Mouse (Mus musculus) retina, postnatal 7 days (tissue): ENCODE measurements around the gene Pcsk2.

ENCODE experiments used
- DNase-seq: peaks from one replicate; pipeline ENCODE4 v3.0.0-alpha.2; 2012; ENCODE audit warnings: low read depth, low spot score

Pcsk2 gene

GRCm38 (mm10) chr2:143545758-143546246 lies at the start of gene Pcsk2:
Pcsk2 (plus strand) TSS chr2:143546156.
- DNase-seq = peak; percentile 79

- DNase-seq = no peak
These were observed 45.1 kb upstream of the Pcsk2 start for GRCm38 (mm10) chr2:143500845-143501244.

DNA sequence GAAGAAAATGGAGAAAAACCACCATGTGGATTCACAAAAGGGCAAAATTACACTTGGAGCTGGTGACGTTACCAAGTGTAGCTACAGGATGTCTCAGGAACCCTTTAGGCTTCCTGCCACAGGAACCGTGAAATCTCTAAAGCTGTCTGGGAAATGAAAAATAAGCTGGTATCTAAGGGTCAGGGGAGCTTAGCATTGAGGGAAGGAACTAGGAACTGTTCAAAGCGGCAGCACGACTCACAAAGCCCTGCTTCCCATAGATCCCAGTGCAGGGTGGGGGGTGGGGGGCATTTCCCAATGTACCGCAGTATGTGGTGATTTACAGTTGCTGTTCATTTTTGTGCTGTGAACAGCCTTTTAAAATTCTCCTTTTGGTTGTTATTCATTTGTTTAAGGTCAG lies 44.2 kb upstream of the Pcsk2 start:
- no peak for DNase-seq

- DNase-seq = no peak
These were observed 43.8 kb upstream of the Pcsk2 start for GRCm38 (mm10) chr2:143502203-143502602.

GRCm38 (mm10) chr2:143536485-143536884 lies 9.5 kb upstream of the Pcsk2 start:
- DNase-seq = no peak

- no peak for DNase-seq
These were observed 631 bp upstream of the Pcsk2 start for GRCm38 (mm10) chr2:143545299-143545751.

DNA sequence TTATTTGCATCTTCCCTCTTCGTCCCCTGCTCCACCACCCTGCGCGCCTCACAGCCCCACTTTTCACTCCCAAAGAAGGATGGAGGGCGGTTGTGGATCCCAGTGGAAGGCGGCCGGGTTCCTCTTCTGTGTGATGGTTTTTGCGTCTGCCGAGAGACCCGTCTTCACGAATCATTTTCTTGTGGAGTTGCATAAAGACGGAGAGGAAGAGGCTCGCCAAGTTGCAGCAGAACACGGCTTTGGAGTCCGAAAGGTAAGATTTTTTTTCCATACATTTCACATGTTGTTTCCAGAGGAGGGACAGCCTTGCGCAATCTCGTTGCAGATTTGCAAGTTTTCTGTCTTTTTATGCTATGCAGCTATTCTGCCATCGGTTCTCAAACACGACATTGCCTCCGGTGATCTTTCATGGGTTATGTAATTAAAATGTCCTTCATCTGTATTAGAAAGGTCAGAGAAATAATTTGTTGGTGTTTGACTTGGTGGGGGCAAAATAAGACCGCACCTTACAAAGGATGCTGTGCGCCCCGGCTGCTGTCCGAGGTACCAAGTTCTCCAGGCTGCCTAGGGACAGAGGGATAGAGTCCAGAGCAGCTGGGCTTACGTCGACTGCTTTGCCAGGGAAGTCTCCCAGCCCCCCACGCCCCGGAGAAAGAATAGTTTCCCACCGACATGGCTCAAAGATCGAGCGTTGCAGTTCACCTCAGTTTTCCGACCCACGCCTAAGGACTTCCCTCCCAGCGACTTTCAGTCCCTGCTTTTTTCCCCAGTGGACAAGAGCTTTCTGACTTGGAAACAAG lies 656 bp downstream of the Pcsk2 start:
- DNase-seq = no peak

DNA sequence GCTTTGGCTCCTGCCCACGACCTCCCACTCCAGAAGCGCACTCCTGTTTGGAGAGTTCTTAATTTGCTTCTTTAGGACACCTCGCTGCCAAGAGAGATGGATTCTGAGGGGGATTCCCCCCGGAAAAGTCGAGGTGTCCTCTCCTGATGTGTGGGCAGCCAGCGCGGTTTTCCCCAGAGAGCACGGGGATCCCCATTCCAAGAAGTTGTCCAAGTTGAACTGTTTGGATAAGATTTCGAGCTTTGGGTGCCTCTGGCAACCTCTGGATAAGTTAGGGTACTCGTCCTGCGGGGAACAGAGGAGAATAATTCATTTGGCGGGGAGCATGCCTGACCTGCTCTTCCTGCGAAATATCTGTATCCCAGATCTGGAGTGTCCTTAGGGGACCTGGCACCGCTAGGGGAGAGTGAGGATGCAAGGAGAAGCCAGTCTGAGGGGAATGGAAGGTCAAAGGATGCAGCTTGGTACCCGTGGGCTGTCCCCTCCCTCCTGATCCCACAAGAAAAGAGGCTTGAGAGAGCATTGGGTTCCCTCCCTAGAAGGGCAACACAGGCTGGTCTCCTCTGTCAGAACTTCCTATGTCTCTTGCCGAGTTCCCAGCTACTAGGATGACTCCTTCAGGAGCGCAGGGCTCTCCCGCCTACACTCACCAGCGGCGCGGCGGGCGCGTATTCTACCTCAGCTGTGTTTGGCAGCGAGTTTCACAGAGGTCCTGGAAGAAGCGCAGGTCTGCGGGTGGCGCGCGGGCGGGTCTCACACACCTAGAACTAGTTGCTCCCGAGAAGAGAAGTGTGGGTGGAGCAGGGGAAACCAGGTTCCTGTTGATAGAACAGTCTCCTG lies 1.5 kb downstream of the Pcsk2 start:
- no peak for DNase-seq

DNA sequence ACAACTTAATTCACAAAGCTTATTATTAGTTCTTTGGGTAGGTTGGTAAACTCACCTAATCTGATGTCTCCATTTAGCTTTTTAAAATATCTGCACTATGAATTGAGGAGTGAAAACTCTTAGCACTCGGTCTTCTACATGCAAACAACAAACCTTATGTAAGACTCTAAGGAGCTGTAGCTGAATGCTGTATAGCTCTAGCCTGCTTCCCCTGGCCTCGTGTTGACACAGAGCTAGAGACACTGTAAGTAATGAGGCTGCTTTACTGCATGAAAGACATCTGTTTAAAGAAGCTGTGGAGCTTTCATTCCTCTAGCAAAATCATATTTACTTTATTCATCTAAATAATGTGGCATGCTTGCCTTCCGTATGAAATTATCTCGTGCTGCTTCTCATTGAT lies 14.4 kb downstream of the Pcsk2 start:
- DNase-seq = no peak

GRCm38 (mm10) chr2:143565062-143565461 lies 19.1 kb downstream of the Pcsk2 start:
- no peak for DNase-seq

DNA sequence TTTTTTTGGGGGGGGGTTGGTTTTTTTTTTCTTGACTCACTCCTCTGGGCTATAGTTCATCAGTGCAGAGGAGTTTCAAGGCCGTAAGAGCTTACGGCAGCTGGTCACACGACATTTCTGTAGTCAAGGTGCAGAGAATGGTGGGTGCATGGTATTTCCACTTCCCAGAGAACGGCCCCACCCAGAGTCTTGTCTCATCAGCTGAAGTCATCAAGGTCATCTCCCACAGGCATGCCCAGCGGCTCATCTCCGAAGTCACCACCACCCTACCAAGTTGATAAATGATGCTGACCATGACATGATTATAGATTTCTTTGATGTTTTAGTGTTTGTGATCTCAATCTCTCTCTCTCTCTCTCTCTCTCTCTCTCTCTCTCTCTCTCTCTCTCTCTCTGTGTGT lies 20.0 kb downstream of the Pcsk2 start:
- no peak for DNase-seq

DNA sequence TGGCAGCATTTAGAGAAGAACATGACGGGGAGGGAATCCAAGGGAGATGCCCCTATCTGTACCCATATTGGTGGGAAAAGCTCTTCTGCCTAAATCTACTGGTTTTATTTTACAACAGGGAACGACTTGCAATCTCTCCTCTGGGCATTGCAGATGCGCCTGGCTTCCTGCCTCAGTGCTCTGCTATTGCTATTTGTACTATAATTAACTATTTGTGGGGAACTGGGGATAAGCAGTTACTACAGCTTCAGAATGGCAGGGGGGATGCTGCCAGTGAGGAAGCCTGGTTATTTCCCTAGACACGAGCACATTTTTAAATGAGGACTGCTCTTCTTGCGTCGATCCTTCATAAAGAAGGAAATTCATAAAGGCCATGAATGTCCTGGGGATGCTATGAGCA lies 39.4 kb downstream of the Pcsk2 start:
- DNase-seq = no peak

DNA sequence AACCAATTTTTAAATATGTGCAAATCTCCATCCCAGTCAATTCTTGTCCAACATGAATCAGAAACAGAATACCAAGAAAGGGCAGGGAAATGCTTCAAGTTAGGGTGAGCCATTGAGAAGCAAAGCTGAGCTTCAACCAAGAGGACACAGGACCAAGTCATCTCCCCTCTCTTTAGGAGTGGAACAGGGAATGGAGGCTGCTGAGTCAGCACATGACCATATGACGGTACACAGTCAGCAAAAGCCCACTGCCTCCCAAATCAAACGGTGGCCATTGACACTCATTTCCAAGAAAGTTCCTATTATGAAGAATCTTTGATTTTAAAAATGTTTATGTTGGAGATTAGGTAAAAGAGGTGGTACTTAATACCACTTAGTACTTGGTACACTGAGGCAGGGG lies 44.4 kb downstream of the Pcsk2 start:
- DNase-seq = no peak

DNA sequence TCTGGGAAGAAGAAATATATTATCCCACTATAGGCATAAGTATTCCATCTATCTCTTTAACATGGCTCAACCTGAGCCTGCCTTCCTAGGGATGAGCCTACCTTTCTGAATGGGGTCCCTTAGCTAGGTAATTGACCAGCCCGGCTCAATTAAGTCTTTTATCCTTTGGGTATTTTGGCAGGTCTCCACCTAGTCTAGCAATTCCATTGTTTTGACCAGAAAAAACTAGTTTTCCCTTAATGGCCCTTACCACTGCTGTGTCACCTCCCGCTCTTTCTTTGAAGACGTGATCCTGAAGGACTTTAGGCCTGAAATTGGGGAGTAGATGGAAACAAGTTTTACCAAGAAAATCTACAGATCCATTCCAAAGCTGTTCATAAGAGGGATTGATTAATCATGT lies 57.1 kb downstream of the Pcsk2 start:
- no peak for DNase-seq

DNA sequence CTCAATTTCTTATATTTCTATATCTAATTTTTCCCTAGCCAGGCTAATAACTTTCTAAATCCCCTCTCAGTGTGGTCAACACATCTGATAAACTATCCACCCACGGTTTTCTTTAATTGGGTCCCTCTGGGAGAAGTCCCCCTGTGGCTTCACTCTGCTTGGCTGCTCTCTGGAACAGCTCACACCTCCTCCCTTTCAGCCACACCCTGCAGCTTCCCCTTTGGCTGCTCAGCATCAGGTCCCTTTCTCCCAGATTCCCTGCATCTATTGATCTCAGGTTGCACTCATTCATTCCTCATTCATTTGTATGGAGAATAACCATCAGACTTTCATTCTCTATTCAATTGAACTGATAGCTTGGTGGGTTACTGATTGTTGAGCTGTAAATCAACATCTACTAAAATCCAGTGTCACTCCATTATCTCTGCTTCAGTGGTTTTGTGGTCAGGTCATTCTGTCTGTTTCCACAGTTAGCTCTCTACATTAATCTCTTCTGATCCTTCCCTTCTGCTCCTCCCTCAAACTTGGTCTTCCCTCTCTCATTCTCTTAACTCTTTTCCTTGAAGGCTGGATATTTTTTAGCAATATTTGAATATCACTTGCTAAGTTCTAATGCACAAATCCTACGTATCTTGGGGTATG lies 58.0 kb downstream of the Pcsk2 start:
- no peak for DNase-seq

DNA sequence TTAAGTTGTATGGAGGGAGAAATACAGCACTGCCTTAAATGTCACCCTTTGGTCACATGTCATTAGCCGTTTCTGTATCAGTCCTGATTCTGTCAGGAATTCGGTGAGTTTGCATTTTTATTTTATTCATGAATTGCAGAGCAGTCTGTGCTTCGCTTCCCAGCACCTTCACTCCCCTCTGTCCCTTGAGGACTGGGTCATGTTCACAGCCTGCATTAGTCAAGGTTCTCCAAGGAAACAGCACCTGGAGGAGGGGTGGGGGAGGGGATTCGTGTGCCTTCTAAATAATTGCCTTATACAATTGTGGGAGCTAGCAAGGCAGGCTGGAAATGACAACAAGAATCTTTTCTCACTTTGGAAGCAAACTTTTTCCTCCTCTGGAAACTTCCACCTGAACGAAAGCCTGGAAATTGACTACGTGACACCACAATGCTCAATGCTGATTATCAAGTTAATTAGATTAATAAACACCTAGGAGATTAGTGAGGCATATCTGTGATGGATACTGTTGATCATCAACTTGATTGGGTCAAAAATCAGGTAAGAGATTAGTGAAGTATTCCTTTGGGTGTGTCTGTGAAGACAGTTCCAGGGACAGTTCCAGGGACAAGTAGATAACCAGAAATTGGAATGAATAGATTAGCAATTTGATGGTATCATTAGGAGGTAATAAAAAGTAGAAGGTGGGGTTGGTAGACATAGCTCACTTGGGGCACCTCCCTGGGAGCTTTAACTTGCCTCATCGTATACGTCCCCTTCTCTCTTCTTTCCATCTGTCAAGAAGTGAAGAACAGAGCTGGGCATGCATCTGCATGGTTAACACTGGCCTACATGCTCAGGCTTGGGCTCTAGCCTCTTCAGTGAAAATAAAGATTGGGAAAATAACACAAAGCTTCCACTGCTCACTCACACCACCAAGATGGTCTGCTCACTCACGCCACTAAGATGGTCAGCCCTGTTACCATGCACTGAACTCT lies 64.7 kb downstream of the Pcsk2 start:
- DNase-seq = no peak

- DNase-seq = no peak
These were observed 67.5 kb downstream of the Pcsk2 start for GRCm38 (mm10) chr2:143613466-143613865.

DNA sequence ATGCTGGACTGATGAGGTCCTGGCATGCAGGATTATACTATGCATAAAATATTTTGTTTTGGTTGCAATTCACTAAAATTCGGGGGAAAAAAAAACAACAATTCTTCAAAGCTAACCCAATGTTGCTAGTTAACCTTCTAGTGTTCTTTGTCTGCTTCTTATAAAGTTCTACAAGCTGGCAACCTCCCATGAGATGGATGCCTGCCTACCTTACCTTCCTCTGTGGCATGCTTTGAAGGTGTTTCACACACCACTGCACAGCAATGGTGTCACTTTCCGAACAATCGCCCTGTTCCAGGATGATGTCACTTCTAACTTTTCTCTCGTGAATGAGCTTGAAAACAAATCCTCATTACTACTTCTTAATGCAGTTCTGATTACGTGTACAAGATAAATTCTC lies 68.8 kb downstream of the Pcsk2 start:
- no peak for DNase-seq

DNA sequence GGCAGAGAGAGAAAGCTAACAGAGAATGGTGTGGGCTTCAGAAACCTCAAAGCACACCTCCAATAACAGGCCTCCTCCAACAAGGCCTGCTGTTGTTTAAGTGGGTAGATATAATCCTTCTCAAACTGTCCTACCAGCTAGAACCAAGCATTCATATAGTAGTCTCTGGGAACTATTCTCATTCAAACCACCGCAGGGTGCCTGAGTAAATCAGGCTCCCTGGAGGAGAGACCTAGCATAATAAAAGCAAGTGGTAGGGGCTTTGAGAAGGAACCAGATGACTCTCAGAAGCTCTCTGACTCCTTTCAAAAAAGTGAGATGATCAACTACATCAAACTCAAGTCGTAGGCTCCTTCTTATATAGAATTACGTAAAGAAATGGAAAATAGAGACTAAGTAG lies 75.0 kb downstream of the Pcsk2 start:
- no peak for DNase-seq

GRCm38 (mm10) chr2:143623916-143624315 lies 78.0 kb downstream of the Pcsk2 start:
- DNase-seq = no peak

GRCm38 (mm10) chr2:143643305-143643704 lies 97.3 kb downstream of the Pcsk2 start:
- DNase-seq = no peak
